13 mouse cellular contexts compared by ENCODE assay signal in genomic region chr12:81702903-81703302, GRCm38 (mm10).
DNase-seq lines count a peak whose midpoint lies in the region; ATAC-seq and TF ChIP-seq lines count a peak whose summit lies in the region.
"Had no signal": no experiment of that assay in that cellular context is flagged by ENCODE, and none has a peak within 500 bp of the region (broad histone marks: within the 10 kb centered on the region; RNA-seq: fewer than 3 reads in every experiment).

No protein-coding gene starts in this region.

- H3K4me1 ChIP-seq in kidney, postnatal 0 days (replicated peaks; ENCODE audit: insufficient read depth, low read length), result no peaks in the 10 kb centered on the region
- peaks cover 4% of the 10 kb centered on the region; the same call in 1 of the 2 replicates for H3K4me1 ChIP-seq in E14TG2a.4 (replicated peaks; ENCODE audit: low read depth, low read length)
- H3K4me1 ChIP-seq: embryonic facial prominence, embryonic 15.5 days; kidney, embryonic 15.5 days; neural tube, embryonic 13.5 days had no signal

- 0% methylated on average over 1 of the region's 1 CpGs for WGBS in kidney, postnatal 0 days

- no peak overlapping the region for H3K4me3 ChIP-seq in kidney, postnatal 0 days (replicated peaks; ENCODE audit: low read depth, low read length)
- no peak overlapping the region for H3K4me3 ChIP-seq in E14TG2a.4 (replicated peaks; ENCODE audit: low read length)
- H3K4me3 ChIP-seq: embryonic facial prominence, embryonic 15.5 days; kidney, embryonic 15.5 days; neural tube, embryonic 13.5 days had no signal

- no peak overlapping the region for H3K27ac ChIP-seq in kidney, postnatal 0 days
- H3K27ac ChIP-seq: embryonic facial prominence, embryonic 15.5 days; kidney, embryonic 15.5 days; neural tube, embryonic 13.5 days had no signal

- no peak overlapping the region for H3K9ac ChIP-seq in kidney, postnatal 0 days (ENCODE audit: low read depth, low read length)
- H3K9ac ChIP-seq: embryonic facial prominence, embryonic 15.5 days; kidney, embryonic 15.5 days; neural tube, embryonic 13.5 days had no signal

- H3K27me3 ChIP-seq in kidney, postnatal 0 days (ENCODE audit: insufficient read depth, low read length), result no peaks in the 10 kb centered on the region
- H3K27me3 ChIP-seq in E14TG2a.4 (ENCODE audit: insufficient read depth, low read length), result 0 out of 2 replicates have a peak, but pooled peaks cover 3% of the 10 kb centered on the region
- H3K27me3 ChIP-seq: embryonic facial prominence, embryonic 15.5 days; kidney, embryonic 15.5 days; neural tube, embryonic 13.5 days had no signal

- H3K4me2 ChIP-seq in kidney, postnatal 0 days (ENCODE audit: low read length), result no peak overlapping the region
- H3K4me2 ChIP-seq: embryonic facial prominence, embryonic 15.5 days; kidney, embryonic 15.5 days; neural tube, embryonic 13.5 days had no signal

- H3K36me3 ChIP-seq in kidney, postnatal 0 days (ENCODE audit: insufficient read depth, low read length), result no peaks in the 10 kb centered on the region
- H3K36me3 ChIP-seq in E14TG2a.4 (ENCODE audit: insufficient read depth, low read length), result no peaks in the 10 kb centered on the region
- H3K36me3 ChIP-seq: embryonic facial prominence, embryonic 15.5 days; kidney, embryonic 15.5 days; neural tube, embryonic 13.5 days had no signal

- peak; percentile 41 for DNase-seq in cerebellum, adult 9-10 months
- no peak for DNase-seq in cerebellum, adult 11 months
- peak; percentile 71 for DNase-seq in kidney, postnatal 0 days (ENCODE audit: low spot score)
- no peak for DNase-seq in kidney, postnatal 14 days
- no peak for DNase-seq in B cell, adult 2 months
- DNase-seq in kidney, postnatal 25 days, result no peak
- DNase-seq: heart, postnatal 36 days; thymus, postnatal 36 days had no signal

- TF ChIP-seq CTCF in kidney, postnatal 0 days (IDR thresholded peaks at IDR 0.05; ENCODE audit: low read depth), result peak; percentile 60
- TF ChIP-seq CTCF in E14TG2a.4 (conservative IDR thresholded peaks at IDR 0.05; ENCODE audit: low read length), result 0 out of 2 replicates have a peak, but pooled peaks have one; percentile 26

- ATAC-seq in kidney, postnatal 0 days (replicated peaks; ENCODE audit: low FRiP score, low read depth), result no peak
- 0 out of 2 replicates have a peak, but pooled peaks have one; percentile 39 for ATAC-seq in megakaryocyte progenitor cell, adult 5-6 weeks (replicated peaks; ENCODE audit: poor library complexity)

- H3K9me3 ChIP-seq in kidney, postnatal 0 days (replicated peaks; ENCODE audit: low read length), result no peaks in the 10 kb centered on the region
- H3K9me3 ChIP-seq in E14TG2a.4 (ENCODE audit: low read length), result no peaks in the 10 kb centered on the region
- H3K9me3 ChIP-seq: embryonic facial prominence, embryonic 15.5 days; kidney, embryonic 15.5 days had no signal

Comparison
In these comparisons a context has a peak if more than half of its experiments do, and no peak if none do; other contexts are left out.
1. DNase-seq: peak in cerebellum, adult 9-10 months (single experiment) and kidney, postnatal 0 days (single experiment); none in cerebellum, adult 11 months (single experiment), kidney, postnatal 14 days (single experiment), B cell, adult 2 months (0 of 2) and kidney, postnatal 25 days (0 of 2).